Mouse (Mus musculus): ENCODE results near the gene Ergic1. TPM values are rescaled to one million over a fixed set of nuclear protein-coding genes. Genes with fewer than 3 reads are reported as not detected.

Ergic1 gene
- polyA plus RNA-seq, 2 experiments: 157 to 222 TPM

GRCm38 (mm10) chr17:26689810-26690209, 128.5 kb downstream of the Ergic1 start:
- ATAC-seq (ENCODE audit: low FRiP score, low read depth) (no peak), DNase-seq (ENCODE audit: low spot score) (no peak)
- H3K4me1 ChIP-seq (ENCODE audit: control insufficient read depth, insufficient read depth, low read length): peaks cover 15% of the 10 kb centered on the region; the same call in 1 of the 2 replicates
- H3K9me3 ChIP-seq (ENCODE audit: control insufficient read depth, low read length): no peaks in the 10 kb centered on the region
- no peak overlapping the region for H3K4me3 ChIP-seq (replicated peaks; ENCODE audit: low read length)
- H3K27ac ChIP-seq (replicated peaks; ENCODE audit: low read depth, low read length): 0 out of 2 replicates have a peak overlapping the region, but pooled peaks have one; percentile 44
- H3K27me3 ChIP-seq (ENCODE audit: control insufficient read depth, insufficient read depth, low read length): no peaks in the 10 kb centered on the region
- no peak overlapping the region for H3K4me2 ChIP-seq (replicated peaks; ENCODE audit: low read depth, low read length, severe bottlenecking)
- no peak for TF ChIP-seq POLR2A (IDR thresholded peaks at IDR 0.05; ENCODE audit: borderline replicate concordance, extremely low read depth, insufficient read depth, insufficient read length)
- peaks cover 8% of the 10 kb centered on the region; the same call in 1 of the 2 replicates for H3K36me3 ChIP-seq (ENCODE audit: control insufficient read depth, insufficient read depth, low read length)
- WGBS: 82% methylated on average over 2 of the region's 2 CpGs
- H3K9ac ChIP-seq (ENCODE audit: low read depth, low read length, severe bottlenecking): no peak overlapping the region

GRCm38 (mm10) chr17:26690236-26690635, 128.9 kb downstream of the Ergic1 start:
- peaks cover 15% of the 10 kb centered on the region; the same call in 1 of the 2 replicates for H3K4me1 ChIP-seq (ENCODE audit: control insufficient read depth, insufficient read depth, low read length)
- no peak overlapping the region for H3K4me3 ChIP-seq (replicated peaks; ENCODE audit: low read length)
- no peak for TF ChIP-seq POLR2A (IDR thresholded peaks at IDR 0.05; ENCODE audit: borderline replicate concordance, extremely low read depth, insufficient read depth, insufficient read length)
- no peak overlapping the region for H3K9ac ChIP-seq (ENCODE audit: low read depth, low read length, severe bottlenecking)
- ATAC-seq (ENCODE audit: low FRiP score, low read depth) (no peak), DNase-seq (ENCODE audit: low spot score) (no peak)
- no peaks in the 10 kb centered on the region for H3K9me3 ChIP-seq (ENCODE audit: control insufficient read depth, low read length)
- peaks cover 6% of the 10 kb centered on the region; the same call in 1 of the 2 replicates for H3K36me3 ChIP-seq (ENCODE audit: control insufficient read depth, insufficient read depth, low read length)
- H3K27me3 ChIP-seq (ENCODE audit: control insufficient read depth, insufficient read depth, low read length): no peaks in the 10 kb centered on the region
- no peak overlapping the region for H3K27ac ChIP-seq (replicated peaks; ENCODE audit: low read depth, low read length)
- no peak overlapping the region for H3K4me2 ChIP-seq (replicated peaks; ENCODE audit: low read depth, low read length, severe bottlenecking)
- 82% methylated on average over 5 of the region's 5 CpGs for WGBS

- no peak for ATAC-seq (ENCODE audit: low FRiP score, low read depth)
- Histone ChIP-seq H3K27me3 (ENCODE audit: control insufficient read depth, insufficient read depth, low read length) (no peaks in the 10 kb centered on the region), H3K4me3 (replicated peaks; ENCODE audit: low read length) (no peak overlapping the region), H3K4me2 (replicated peaks; ENCODE audit: low read depth, low read length, severe bottlenecking) (no peak overlapping the region), H3K9ac (ENCODE audit: low read depth, low read length, severe bottlenecking) (no peak overlapping the region), H3K9me3 (ENCODE audit: control insufficient read depth, low read length) (no peaks in the 10 kb centered on the region), H3K27ac (replicated peaks; ENCODE audit: low read depth, low read length) (no peak overlapping the region), H3K4me1 (ENCODE audit: control insufficient read depth, insufficient read depth, low read length) (peaks cover 15% of the 10 kb centered on the region; the same call in 1 of the 2 replicates), H3K36me3 (ENCODE audit: control insufficient read depth, insufficient read depth, low read length) (peaks cover 9% of the 10 kb centered on the region)
- no peak for DNase-seq (ENCODE audit: low spot score)
- WGBS: 86% methylated on average over 7 of the region's 7 CpGs
- no peak for TF ChIP-seq POLR2A (IDR thresholded peaks at IDR 0.05; ENCODE audit: borderline replicate concordance, extremely low read depth, insufficient read depth, insufficient read length)
Measured at GRCm38 (mm10) chr17:26691110-26691509, 129.8 kb downstream of the Ergic1 start.

- WGBS: 84% methylated on average over 7 of the region's 7 CpGs
Measured at GRCm38 (mm10) chr17:26693424-26693823, 132.1 kb downstream of the Ergic1 start.

GRCm38 (mm10) chr17:26694171-26694570, 132.9 kb downstream of the Ergic1 start:
- DNase-seq (ENCODE audit: low spot score) (no peak), ATAC-seq (ENCODE audit: low FRiP score, low read depth) (no peak)
- peaks cover 9% of the 10 kb centered on the region; the same call in 1 of the 2 replicates for H3K4me1 ChIP-seq (ENCODE audit: control insufficient read depth, insufficient read depth, low read length)
- H3K27me3 ChIP-seq (ENCODE audit: control insufficient read depth, insufficient read depth, low read length): no peaks in the 10 kb centered on the region
- H3K27ac ChIP-seq (replicated peaks; ENCODE audit: low read depth, low read length): no peak overlapping the region
- no peak overlapping the region for H3K4me3 ChIP-seq (replicated peaks; ENCODE audit: low read length)
- no peak overlapping the region for H3K4me2 ChIP-seq (replicated peaks; ENCODE audit: low read depth, low read length, severe bottlenecking)
- H3K9me3 ChIP-seq (ENCODE audit: control insufficient read depth, low read length): no peaks in the 10 kb centered on the region
- H3K9ac ChIP-seq (ENCODE audit: low read depth, low read length, severe bottlenecking): no peak overlapping the region
- no peak for TF ChIP-seq POLR2A (IDR thresholded peaks at IDR 0.05; ENCODE audit: borderline replicate concordance, extremely low read depth, insufficient read depth, insufficient read length)
- H3K36me3 ChIP-seq (ENCODE audit: control insufficient read depth, insufficient read depth, low read length): peaks cover 38% of the 10 kb centered on the region
- 70% methylated on average over 7 of the region's 7 CpGs for WGBS

More at GRCm38 (mm10) chr17:26693424-26693823, 132.1 kb downstream of the Ergic1 start:
- H3K36me3 ChIP-seq (ENCODE audit: control insufficient read depth, insufficient read depth, low read length): peaks cover 30% of the 10 kb centered on the region
- H3K9ac ChIP-seq (ENCODE audit: low read depth, low read length, severe bottlenecking): no peak overlapping the region
- ATAC-seq (ENCODE audit: low FRiP score, low read depth) (no peak), DNase-seq (ENCODE audit: low spot score) (no peak)
- H3K27ac ChIP-seq (replicated peaks; ENCODE audit: low read depth, low read length): peak overlapping the region; percentile 9; the same call in 1 of the 2 replicates
- no peaks in the 10 kb centered on the region for H3K9me3 ChIP-seq (ENCODE audit: control insufficient read depth, low read length)
- no peak overlapping the region for H3K4me2 ChIP-seq (replicated peaks; ENCODE audit: low read depth, low read length, severe bottlenecking)
- H3K27me3 ChIP-seq (ENCODE audit: control insufficient read depth, insufficient read depth, low read length): no peaks in the 10 kb centered on the region
- no peak for TF ChIP-seq POLR2A (IDR thresholded peaks at IDR 0.05; ENCODE audit: borderline replicate concordance, extremely low read depth, insufficient read depth, insufficient read length)
- no peak overlapping the region for H3K4me3 ChIP-seq (replicated peaks; ENCODE audit: low read length)
- peaks cover 15% of the 10 kb centered on the region; the same call in 1 of the 2 replicates for H3K4me1 ChIP-seq (ENCODE audit: control insufficient read depth, insufficient read depth, low read length)

Measured in limb, embryonic 14.5 days (tissue).